Mouse (Mus musculus) brain, embryonic 14.5 days (tissue): ENCODE data around the gene Trim26.

Source experiments
- CTCF ChIP-seq: fragments of 200-500 bp; IDR thresholded peaks from 2 replicates; pipeline ENCODE4 v1.5.1; 2012; ENCODE audit warnings: inconsistent platforms, mild to moderate bottlenecking, moderate library complexity, borderline replicate concordance; ENCODE audit not compliant: insufficient read depth, insufficient read length; ENCODE audit errors: extremely low read depth
- POLR2A ChIP-seq: fragments of 200-500 bp; IDR thresholded peaks from 2 replicates; pipeline ENCODE4 v1.6.1; 2012; ENCODE audit warnings: mild to moderate bottlenecking, inconsistent platforms, borderline replicate concordance; ENCODE audit not compliant: poor library complexity, insufficient read depth, insufficient read length, severe bottlenecking; ENCODE audit errors: extremely low read depth

- TF ChIP-seq POLR2A (no peak), CTCF (no peak)
Measured at GRCm38 (mm10) chr17:36856236-36856635, 19.3 kb downstream of the Trim26 start.
